Mouse (Mus musculus): Measurements from ENCODE around the gene Gm10160. TPM values are rescaled to one million over a fixed set of nuclear protein-coding genes. Genes with fewer than 3 reads are reported as not detected.
A peak's percentile ranks its signal among the peaks of the same experiment; 100 is the strongest.

Gm10160 gene
- polyA plus RNA-seq, 1 experiment = not detected

GRCm38 (mm10) chr7:81875372-81875771 lies 19.8 kb upstream of the Gm10160 start:
- TF ChIP-seq CTCF (IDR thresholded peaks at IDR 0.05; ENCODE audit: borderline replicate concordance, insufficient read depth, low read depth, low read length) = no peak
- no peak for TF ChIP-seq POLR2A (IDR thresholded peaks at IDR 0.05; ENCODE audit: borderline replicate concordance, insufficient read depth, low read length)
- H3K27me3 ChIP-seq (ENCODE audit: control insufficient read depth, insufficient read depth, low read length) = no peaks in the 10 kb centered on the region; the same call in 1 of the 2 replicates
- H3K27ac ChIP-seq (ENCODE audit: insufficient read depth, low read length) = no peak overlapping the region
- H3K4me3 ChIP-seq (replicated peaks; ENCODE audit: insufficient read depth, low read depth, low read length) = no peak overlapping the region
- no peaks in the 10 kb centered on the region; the same call in 1 of the 2 replicates for H3K4me1 ChIP-seq (ENCODE audit: control insufficient read depth, insufficient read depth, low read length)
- 81% methylated on average over 9 of the region's 9 CpGs for WGBS
- no peak for DNase-seq

GRCm38 (mm10) chr7:81874636-81875035 lies 19.0 kb upstream of the Gm10160 start:
- 42% methylated on average over 6 of the region's 6 CpGs for WGBS
- no peaks in the 10 kb centered on the region; the same call in 1 of the 2 replicates for H3K4me1 ChIP-seq (ENCODE audit: control insufficient read depth, insufficient read depth, low read length)
- no peak overlapping the region for H3K4me3 ChIP-seq (replicated peaks; ENCODE audit: insufficient read depth, low read depth, low read length)
- DNase-seq = no peak
- H3K27me3 ChIP-seq (ENCODE audit: control insufficient read depth, insufficient read depth, low read length) = no peaks in the 10 kb centered on the region; the same call in 1 of the 2 replicates
- TF ChIP-seq POLR2A (IDR thresholded peaks at IDR 0.05; ENCODE audit: borderline replicate concordance, insufficient read depth, low read length) (no peak), CTCF (IDR thresholded peaks at IDR 0.05; ENCODE audit: borderline replicate concordance, insufficient read depth, low read depth, low read length) (no peak)
- no peak overlapping the region for H3K27ac ChIP-seq (ENCODE audit: insufficient read depth, low read length)

GRCm38 (mm10) chr7:81873807-81874206 lies 18.2 kb upstream of the Gm10160 start:
- WGBS = 64% methylated on average over 1 of the region's 1 CpGs
- Histone ChIP-seq H3K4me3 (replicated peaks; ENCODE audit: insufficient read depth, low read depth, low read length) (no peak overlapping the region), H3K27me3 (ENCODE audit: control insufficient read depth, insufficient read depth, low read length) (no peaks in the 10 kb centered on the region; the same call in 1 of the 2 replicates), H3K4me1 (ENCODE audit: control insufficient read depth, insufficient read depth, low read length) (peaks cover 6% of the 10 kb centered on the region), H3K27ac (ENCODE audit: insufficient read depth, low read length) (no peak overlapping the region)
- DNase-seq = no peak
- TF ChIP-seq POLR2A (IDR thresholded peaks at IDR 0.05; ENCODE audit: borderline replicate concordance, insufficient read depth, low read length) (no peak), CTCF (IDR thresholded peaks at IDR 0.05; ENCODE audit: borderline replicate concordance, insufficient read depth, low read depth, low read length) (no peak)

GRCm38 (mm10) chr7:81872493-81873013 lies 17.0 kb upstream of the Gm10160 start:
- WGBS = 87% methylated on average over 13 of the region's 13 CpGs
- DNase-seq = no peak
- Histone ChIP-seq H3K27me3 (ENCODE audit: control insufficient read depth, insufficient read depth, low read length) (no peaks in the 10 kb centered on the region; the same call in 1 of the 2 replicates), H3K4me1 (ENCODE audit: control insufficient read depth, insufficient read depth, low read length) (peaks cover 10% of the 10 kb centered on the region), H3K27ac (ENCODE audit: insufficient read depth, low read length) (no peak overlapping the region), H3K4me3 (replicated peaks; ENCODE audit: insufficient read depth, low read depth, low read length) (no peak overlapping the region)
- TF ChIP-seq CTCF (IDR thresholded peaks at IDR 0.05; ENCODE audit: borderline replicate concordance, insufficient read depth, low read depth, low read length) (no peak), POLR2A (IDR thresholded peaks at IDR 0.05; ENCODE audit: borderline replicate concordance, insufficient read depth, low read length) (no peak)

- peaks cover 10% of the 10 kb centered on the region for H3K4me1 ChIP-seq (ENCODE audit: control insufficient read depth, insufficient read depth, low read length)
- DNase-seq = peak; percentile 96 to 98
- no peak for TF ChIP-seq POLR2A (IDR thresholded peaks at IDR 0.05; ENCODE audit: borderline replicate concordance, insufficient read depth, low read length)
- peak; percentile 88 for TF ChIP-seq CTCF (IDR thresholded peaks at IDR 0.05; ENCODE audit: borderline replicate concordance, insufficient read depth, low read depth, low read length)
- no peaks in the 10 kb centered on the region; the same call in 1 of the 2 replicates for H3K27me3 ChIP-seq (ENCODE audit: control insufficient read depth, insufficient read depth, low read length)
- no peak overlapping the region for H3K27ac ChIP-seq (ENCODE audit: insufficient read depth, low read length)
- H3K4me3 ChIP-seq (replicated peaks; ENCODE audit: insufficient read depth, low read depth, low read length) = no peak overlapping the region
- 2% methylated on average over 6 of the region's 6 CpGs for whole genome bisulfite sequencing
These were observed 12.6 kb upstream of the Gm10160 start for GRCm38 (mm10) chr7:81868158-81868557.

- Histone ChIP-seq H3K4me3 (replicated peaks; ENCODE audit: insufficient read depth, low read depth, low read length) (no peak overlapping the region), H3K27ac (ENCODE audit: insufficient read depth, low read length) (no peak overlapping the region), H3K27me3 (ENCODE audit: control insufficient read depth, insufficient read depth, low read length) (no peaks in the 10 kb centered on the region; the same call in 1 of the 2 replicates), H3K4me1 (ENCODE audit: control insufficient read depth, insufficient read depth, low read length) (peaks cover 10% of the 10 kb centered on the region)
- no peak for TF ChIP-seq CTCF (IDR thresholded peaks at IDR 0.05; ENCODE audit: borderline replicate concordance, insufficient read depth, low read depth, low read length)
- no peak for TF ChIP-seq POLR2A (IDR thresholded peaks at IDR 0.05; ENCODE audit: borderline replicate concordance, insufficient read depth, low read length)
- no peak for DNase-seq
- 79% methylated on average over 9 of the region's 9 CpGs for WGBS
These were observed 11.8 kb upstream of the Gm10160 start for GRCm38 (mm10) chr7:81867231-81867930.

GRCm38 (mm10) chr7:81865937-81866336 lies 10.3 kb upstream of the Gm10160 start:
- no peak for TF ChIP-seq POLR2A (IDR thresholded peaks at IDR 0.05; ENCODE audit: borderline replicate concordance, insufficient read depth, low read length)
- no peak for TF ChIP-seq CTCF (IDR thresholded peaks at IDR 0.05; ENCODE audit: borderline replicate concordance, insufficient read depth, low read depth, low read length)
- DNase-seq = no peak
- no peak overlapping the region for H3K4me3 ChIP-seq (replicated peaks; ENCODE audit: insufficient read depth, low read depth, low read length)
- peaks cover 10% of the 10 kb centered on the region for H3K4me1 ChIP-seq (ENCODE audit: control insufficient read depth, insufficient read depth, low read length)
- H3K27me3 ChIP-seq (ENCODE audit: control insufficient read depth, insufficient read depth, low read length) = no peaks in the 10 kb centered on the region; the same call in 1 of the 2 replicates
- H3K27ac ChIP-seq (ENCODE audit: insufficient read depth, low read length) = no peak overlapping the region
- WGBS = 95% methylated on average over 6 of the region's 6 CpGs

- H3K27me3 ChIP-seq (ENCODE audit: control insufficient read depth, insufficient read depth, low read length) = peaks cover 1% of the 10 kb centered on the region; the same call in 1 of the 2 replicates
- H3K4me1 ChIP-seq (ENCODE audit: control insufficient read depth, insufficient read depth, low read length) = peaks cover 10% of the 10 kb centered on the region
- H3K4me3 ChIP-seq (replicated peaks; ENCODE audit: insufficient read depth, low read depth, low read length) = no peak overlapping the region
- no peak overlapping the region for H3K27ac ChIP-seq (ENCODE audit: insufficient read depth, low read length)
- DNase-seq = no peak
- TF ChIP-seq CTCF (IDR thresholded peaks at IDR 0.05; ENCODE audit: borderline replicate concordance, insufficient read depth, low read depth, low read length) = no peak
- TF ChIP-seq POLR2A (IDR thresholded peaks at IDR 0.05; ENCODE audit: borderline replicate concordance, insufficient read depth, low read length) = no peak
- WGBS = 92% methylated on average over 6 of the region's 6 CpGs
These were observed 9.0 kb upstream of the Gm10160 start for GRCm38 (mm10) chr7:81864552-81864951.

All from cerebellum, adult 2 months (tissue).